Mouse (Mus musculus) megakaryocyte-erythroid progenitor cell, adult 5-6 weeks (primary cell): ENCODE measurements around the gene Gm8882. TPM values are rescaled to one million over a fixed set of nuclear protein-coding genes. Genes with fewer than 3 reads are reported as not detected.
"Not testable (repeated sequence)": the region's sequence is repeated elsewhere in the genome, so short reads cannot be mapped to it uniquely, and the experiment has no call there.

Experiments
- ATAC-seq: replicated peaks from 2 replicates; pipeline ENCODE4 v1.8.0; 2016; ENCODE audit warnings: mild to moderate bottlenecking, inconsistent platforms; ENCODE audit not compliant: severe bottlenecking, poor library complexity, low FRiP score, low TSS enrichment
- total RNA-seq, 2 experiments: library from RNA; stranded (forward) in 1 of 2; stranded (reverse) in 1 of 2; fragments of 200-1000, 215-1000 nt in 1 of 2; fragments of >200 nt in 1 of 2; fragmentation: Nextera tagmentation in 1 of 2; gene quantifications; 2 replicates each; pipeline ENCODE4 v1.2.3; 2014 to 2017

Gm8882 gene
- total RNA-seq (2014; fragmentation: Nextera tagmentation), result not detected in 2 replicates
- total RNA-seq (2017), result not detected in 2 replicates

DNA sequence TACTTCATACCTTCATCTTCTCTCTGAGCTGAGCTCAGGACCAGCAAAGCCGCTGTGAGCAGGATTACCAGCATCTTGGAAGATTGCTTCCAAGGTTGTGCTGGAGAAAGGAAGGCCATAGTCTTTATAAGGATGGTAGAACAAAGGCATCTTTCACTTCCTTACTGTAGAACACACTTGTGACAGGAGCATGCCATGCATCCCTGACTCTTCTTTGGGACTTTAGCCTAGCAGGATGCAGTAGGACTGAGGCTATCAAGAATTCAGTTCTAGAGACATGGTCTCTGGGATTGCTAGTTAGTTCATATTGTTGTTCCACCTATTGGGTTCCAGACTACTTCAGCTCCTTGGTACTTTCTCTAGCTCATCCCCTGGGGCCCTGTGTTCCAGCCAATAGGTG lies at the start of gene Gm8882:
TSS of gene Gm8882 (minus strand) at position 101 of the 400 bp plus-strand sequence.
- ATAC-seq, result not testable (repeated sequence)

DNA sequence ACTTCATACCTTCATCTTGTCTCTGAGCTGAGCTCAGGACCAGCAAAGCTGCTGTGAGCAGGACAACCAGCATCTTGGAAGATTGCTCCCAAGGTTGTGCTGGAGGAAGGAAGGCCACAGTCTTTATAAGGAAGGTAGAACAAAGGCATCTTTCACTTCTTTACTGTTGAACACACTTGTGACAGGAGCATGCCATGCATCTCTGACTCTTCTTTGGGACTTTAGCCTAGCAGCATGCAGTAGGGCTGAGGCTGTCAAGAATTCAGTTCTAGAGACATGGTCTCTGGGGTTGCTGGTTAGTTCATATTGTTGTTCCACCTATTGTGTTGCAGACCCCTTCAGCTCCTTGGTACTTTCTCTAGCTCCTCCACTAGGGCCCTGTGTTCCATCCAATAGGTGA lies 49.3 kb downstream of the Gm8882 start, which contains the start of gene Prpmp5:
TSS of gene Prpmp5 (minus strand) at position 101 of the 400 bp plus-strand sequence.
- not testable (repeated sequence) for ATAC-seq

Other genes with a start within 250 kb of the Gm8882 start
- not detected in 2 replicates for gene Prb1, start 153.6 kb downstream of the Gm8882 start, total RNA-seq (2014; fragmentation: Nextera tagmentation)
- gene Prb1, start 153.6 kb downstream of the Gm8882 start, total RNA-seq (2017), result not detected in 2 replicates
- not detected in 2 replicates for gene Prpmp5, start 49.4 kb downstream of the Gm8882 start, total RNA-seq (2014; fragmentation: Nextera tagmentation)
- gene Prpmp5, start 49.4 kb downstream of the Gm8882 start, total RNA-seq (2017), result not detected in 2 replicates
- gene Prh1, start 205.7 kb upstream of the Gm8882 start, total RNA-seq (2014; fragmentation: Nextera tagmentation), result not detected in 2 replicates
- not detected in 2 replicates for gene Prh1, start 205.7 kb upstream of the Gm8882 start, total RNA-seq (2017)
- not detected in 2 replicates for gene Prp2, start 231.8 kb upstream of the Gm8882 start, total RNA-seq (2014; fragmentation: Nextera tagmentation)
- not detected in 2 replicates for gene Prp2, start 231.8 kb upstream of the Gm8882 start, total RNA-seq (2017)